Mouse (Mus musculus) ZHBTc4 (cell line): Measurements from ENCODE around the gene 1810010H24Rik.
A peak's percentile ranks its signal among the peaks of the same experiment; 100 is the strongest.
"Not testable (repeated sequence)": the region's sequence is repeated elsewhere in the genome, so short reads cannot be mapped to it uniquely, and the experiment has no call there.

Experiments
- DNase-seq: peaks from one replicate; pipeline ENCODE4 v3.0.0-alpha.2; 2011; ENCODE audit warnings: low read depth, low spot score

1810010H24Rik gene

DNA sequence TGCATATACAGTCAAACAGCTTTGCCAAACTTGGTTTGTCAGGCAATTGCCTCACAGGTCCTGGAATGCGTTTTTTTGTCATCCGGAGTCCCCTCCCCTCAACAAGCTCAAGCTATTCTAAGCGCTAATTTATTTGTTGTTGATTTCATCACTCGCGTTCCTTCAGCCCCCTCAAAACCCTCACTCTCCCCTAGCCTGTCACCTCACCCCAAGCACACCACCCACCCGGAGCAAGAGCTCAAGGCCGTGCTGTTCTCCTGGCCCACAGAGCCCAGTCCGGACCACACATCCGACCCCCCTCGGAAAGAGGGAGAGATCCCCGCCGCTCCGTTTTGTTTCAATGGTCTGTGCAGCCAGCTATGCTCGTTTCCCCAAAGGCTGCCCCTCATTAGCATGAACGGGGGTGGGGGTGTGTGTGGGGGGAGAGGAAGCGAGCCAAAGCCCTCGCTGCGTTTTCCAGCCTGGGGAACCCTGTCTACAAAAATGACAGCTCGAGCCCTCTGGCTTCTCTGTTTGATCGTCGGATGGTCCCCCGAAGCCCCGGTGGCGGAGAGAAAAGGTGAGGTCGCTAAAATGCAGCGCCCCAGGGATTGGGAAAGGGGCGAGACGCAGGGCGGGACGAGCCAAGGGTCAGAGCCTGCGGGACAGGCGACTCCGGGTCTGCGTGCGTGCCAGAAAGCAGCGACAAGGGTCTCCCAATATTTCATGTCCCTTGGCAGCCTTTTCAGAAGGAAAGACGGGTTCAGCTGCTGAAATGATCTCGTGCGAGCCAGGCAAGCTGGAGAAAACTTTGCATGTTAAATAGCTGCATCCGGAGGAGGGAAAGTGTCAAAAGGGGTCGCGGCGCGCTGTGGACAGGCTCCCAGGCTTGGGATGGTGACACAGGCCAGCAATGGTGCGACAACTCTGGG lies at the start of gene 1810010H24Rik:
1810010H24Rik (plus strand) TSS at position 271 of the 911 bp plus-strand sequence.
- DNase-seq = no peak

DNA sequence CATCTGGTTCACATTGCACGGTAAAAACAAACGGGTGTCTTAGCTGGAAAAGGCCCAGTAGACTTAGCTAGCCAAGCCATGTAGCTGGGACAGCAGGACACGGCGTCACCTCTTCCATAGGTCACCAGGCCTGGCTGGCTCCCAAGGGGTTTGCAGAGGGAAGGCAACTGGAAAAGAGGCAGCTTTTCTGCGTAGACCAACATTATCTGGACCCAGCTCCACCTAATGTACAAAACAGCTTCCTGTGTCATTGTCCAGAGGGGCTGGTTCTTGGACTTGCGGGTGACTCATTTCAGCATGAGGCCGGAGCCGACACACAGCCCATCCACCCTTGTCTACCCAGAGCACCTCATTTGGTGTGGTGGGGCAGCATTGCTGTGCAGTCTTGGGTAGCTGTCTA lies 49.3 kb upstream of the 1810010H24Rik start:
- DNase-seq = no peak

DNA sequence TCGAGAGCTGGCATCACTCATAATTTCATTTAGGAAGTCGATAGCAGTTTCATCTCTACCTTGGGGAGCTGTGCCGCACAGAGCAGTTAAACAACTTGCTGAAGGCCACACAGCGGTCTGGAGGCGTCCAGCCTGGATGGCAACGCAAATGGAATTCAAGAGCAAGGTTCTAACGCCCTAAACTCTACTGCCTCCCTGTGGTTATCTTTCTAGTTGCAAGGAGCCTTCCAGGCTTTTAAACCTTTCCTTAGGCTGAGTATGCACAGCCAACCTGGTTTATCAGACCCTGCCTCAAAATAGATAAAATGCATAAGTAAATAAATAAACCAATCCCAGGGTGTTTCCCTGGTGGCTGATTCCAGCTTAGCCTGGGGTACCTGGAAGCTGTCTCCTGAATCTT lies 45.0 kb upstream of the 1810010H24Rik start:
- peak; percentile 87 for DNase-seq

GRCm38 (mm10) chr11:106981787-106982186 lies 43.7 kb upstream of the 1810010H24Rik start:
- DNase-seq = no peak

GRCm38 (mm10) chr11:106982351-106982750 lies 43.1 kb upstream of the 1810010H24Rik start:
- DNase-seq = no peak

DNA sequence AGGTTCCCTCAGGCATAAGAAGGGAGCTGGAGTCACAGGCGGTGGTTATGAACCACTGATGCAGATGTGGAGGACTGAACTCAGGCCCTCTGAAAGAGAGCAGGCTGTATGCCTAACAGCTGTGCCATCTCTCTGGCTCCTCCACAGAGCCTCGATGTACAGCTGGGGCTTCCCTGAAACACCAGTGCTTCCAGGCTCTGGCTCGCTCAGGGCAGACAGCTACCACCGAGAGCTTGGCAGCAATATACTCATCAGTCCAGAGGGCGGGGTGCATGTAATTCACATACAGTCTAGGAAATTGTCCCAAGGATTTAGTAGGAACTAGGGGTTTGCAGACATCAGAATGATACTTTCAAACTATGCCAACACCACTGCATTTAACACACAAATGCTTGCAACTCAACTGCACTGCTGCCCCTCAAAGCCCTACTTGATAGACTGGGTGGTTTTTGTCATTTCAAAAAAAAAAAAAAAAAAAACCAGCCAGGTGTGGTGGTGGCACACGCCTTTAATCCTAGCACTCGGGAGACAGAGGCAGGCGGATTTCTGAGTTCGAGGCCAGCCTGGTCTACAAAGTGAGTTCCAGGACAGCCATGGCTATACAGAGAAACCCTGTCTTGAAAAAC lies 39.4 kb upstream of the 1810010H24Rik start:
- DNase-seq = peak; percentile 44

- peak; percentile 39 for DNase-seq
These were observed 38.1 kb upstream of the 1810010H24Rik start for GRCm38 (mm10) chr11:106987384-106987783.

DNA sequence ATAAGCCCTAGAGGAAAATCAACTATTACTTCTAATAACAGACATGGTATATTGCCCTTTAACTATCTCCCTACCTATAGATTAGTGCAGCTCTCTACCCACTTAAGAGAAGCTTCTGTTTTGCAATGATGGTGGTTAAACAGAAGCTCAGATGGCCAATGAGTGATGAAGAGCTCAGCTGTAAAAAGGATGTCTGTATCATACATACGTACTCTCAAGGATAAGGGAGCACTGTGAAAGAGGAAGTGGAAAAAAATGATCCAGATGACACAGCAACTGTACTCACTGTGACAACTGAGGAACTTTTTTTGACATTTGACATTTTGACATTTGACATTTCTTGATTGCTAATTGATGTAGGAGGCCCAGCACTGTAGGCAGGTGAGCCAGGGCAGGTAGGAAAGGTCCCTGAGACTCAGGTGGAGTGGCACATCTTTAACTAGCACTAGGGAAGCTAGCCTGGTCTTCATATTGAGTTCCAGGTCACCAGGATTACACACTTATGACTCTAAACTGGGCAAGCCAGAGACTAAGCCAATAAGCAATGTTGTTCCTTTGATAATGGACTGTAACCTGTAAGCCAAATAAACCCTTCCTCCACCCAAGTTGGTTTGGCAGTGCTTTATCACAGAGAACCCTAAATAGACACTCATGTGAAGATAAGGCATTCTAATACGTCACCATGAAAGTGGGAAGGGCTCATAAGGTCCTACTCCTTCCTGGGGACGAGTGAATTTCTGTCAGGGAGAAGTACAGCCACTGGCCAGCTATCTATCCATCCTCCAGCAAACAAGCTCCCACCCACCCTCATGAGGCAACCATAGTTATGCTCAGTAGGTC lies 31.0 kb upstream of the 1810010H24Rik start:
- DNase-seq = no peak

DNA sequence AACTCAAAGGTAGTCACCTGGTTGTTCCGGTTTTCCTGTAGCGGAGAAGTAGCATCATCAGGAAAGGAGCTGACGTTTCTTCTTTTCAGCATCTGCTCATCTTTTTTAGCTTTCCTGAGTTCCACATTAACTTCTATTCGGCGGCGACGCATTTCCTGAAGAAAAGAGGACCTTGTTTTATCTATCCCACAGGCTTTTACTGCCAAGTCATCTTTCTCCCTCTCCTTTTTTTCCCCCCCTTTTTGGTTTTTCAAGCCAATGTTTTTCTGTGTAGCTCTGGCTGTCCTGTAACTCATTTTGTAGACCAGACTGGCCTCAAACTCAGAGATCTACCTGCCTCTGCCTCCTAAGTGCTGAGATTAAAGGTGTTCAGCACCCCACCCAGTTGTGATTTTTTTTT lies 29.0 kb upstream of the 1810010H24Rik start:
- not testable (repeated sequence) for DNase-seq

DNA sequence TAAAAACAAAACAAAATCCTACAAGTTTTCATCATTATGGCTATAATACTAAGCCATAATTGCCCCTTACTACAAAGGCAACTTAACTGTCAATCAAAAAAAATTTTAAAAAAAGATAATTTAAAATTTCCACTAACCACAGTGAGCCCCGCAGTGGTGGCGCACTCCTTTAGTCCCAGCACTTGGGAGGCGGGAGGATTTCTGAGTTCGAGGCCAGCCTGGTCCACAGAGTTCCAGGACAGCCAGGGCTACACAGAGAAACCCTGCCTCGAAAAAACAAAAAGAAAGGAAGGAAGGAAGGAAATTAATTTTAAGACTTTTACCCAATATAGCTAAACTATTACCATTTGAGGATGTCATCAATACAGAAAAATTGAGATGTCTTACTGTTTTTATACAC lies 27.5 kb upstream of the 1810010H24Rik start:
- DNase-seq = no peak

- peak; percentile 58 for DNase-seq
These were observed 26.8 kb upstream of the 1810010H24Rik start for GRCm38 (mm10) chr11:106998651-106999150.

DNA sequence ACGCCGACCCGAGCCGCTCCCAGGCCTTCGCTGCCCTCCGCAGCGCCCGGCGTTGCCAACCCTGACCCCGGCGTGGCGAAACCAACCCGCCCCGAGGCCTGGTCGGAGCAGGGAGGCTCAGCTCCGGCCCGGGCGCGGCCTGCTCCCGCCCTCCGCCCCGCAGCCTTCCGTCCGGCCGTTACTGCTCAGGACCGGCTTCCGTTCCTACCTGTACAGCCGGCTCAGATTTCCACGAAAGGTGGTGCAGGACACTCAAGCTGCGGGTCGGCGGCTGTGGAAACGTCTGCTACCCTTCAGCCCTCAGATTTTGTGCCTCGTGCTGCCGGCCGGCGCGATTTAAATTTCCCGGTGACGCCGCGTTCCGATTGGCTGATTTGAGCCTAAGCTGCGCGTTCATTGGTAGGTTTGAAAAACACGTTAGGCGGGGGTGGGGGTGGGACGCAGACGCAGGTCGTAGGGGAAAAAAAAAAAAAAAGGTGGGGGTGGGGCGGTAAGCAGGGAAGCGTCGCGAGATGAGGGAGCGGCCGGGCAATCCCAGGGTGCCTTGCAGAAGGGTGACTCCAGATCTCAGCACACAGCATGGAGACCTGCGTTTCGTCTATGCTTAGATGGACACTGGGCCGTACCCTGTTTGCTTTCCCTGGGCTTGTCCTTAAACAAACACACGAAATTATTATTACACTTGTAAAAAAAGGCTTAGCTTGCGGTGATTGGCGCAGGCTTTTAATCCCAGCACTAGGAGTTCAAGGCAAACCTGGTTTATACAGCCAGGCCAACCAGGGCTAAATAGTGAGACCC lies 26.1 kb upstream of the 1810010H24Rik start, which contains the start of gene Kpna2:
Kpna2 (minus strand) TSS at position 391 of the 798 bp plus-strand sequence.
- DNase-seq = peak; percentile 98

GRCm38 (mm10) chr11:106999949-107000513 lies 25.4 kb upstream of the 1810010H24Rik start:
- peak; percentile 41 for DNase-seq

DNA sequence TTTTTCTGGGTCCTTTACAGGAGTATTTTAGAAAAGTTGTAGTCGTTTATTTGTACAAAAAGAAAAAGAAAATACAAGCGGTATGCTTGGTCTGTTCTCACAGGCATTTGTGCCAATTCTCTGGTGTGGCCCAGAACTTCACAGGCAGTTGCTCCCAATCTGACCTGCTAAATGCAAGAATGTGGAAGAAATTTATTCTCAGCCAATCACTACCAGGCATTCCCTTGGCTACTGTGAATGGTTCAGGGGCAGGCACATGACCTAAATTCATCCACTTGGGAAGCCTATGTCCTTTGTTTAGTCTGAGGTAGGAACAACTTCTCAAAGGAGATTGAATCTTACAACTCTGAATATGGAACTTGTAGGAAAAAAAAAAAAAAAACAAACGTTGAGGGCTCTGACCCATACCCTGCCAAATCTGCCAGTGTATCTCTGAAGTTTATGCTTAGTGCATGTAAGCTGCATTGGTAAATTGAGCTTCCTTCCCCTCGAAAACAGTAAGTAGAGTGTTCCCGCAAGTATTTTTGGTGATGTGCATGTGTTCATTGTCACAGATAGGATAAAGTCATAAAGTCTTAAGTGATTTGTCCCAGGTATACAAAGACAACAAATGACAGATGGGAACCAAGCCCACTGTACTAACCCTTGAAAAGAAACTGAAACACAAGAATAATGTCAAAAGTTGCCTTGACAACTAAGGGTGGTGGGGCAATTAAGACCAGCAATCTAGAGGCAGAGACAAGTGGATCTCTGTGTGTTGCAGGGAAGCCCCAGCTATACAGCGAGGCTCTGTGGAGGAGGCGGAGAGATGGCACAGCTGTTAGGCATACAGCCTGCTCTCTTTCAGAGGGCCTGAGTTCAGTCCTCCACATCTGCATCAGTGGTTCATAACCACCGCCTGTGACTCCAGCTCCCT lies 23.5 kb upstream of the 1810010H24Rik start:
- DNase-seq = peak; percentile 81

- DNase-seq = no peak
These were observed 19.9 kb upstream of the 1810010H24Rik start for GRCm38 (mm10) chr11:107005538-107005937.

- DNase-seq = no peak
These were observed 15.0 kb upstream of the 1810010H24Rik start for GRCm38 (mm10) chr11:107010447-107010846.

- DNase-seq = no peak
These were observed 14.3 kb upstream of the 1810010H24Rik start for GRCm38 (mm10) chr11:107011171-107011570.

GRCm38 (mm10) chr11:107011669-107012323 lies 13.7 kb upstream of the 1810010H24Rik start:
- DNase-seq = no peak
